Mouse (Mus musculus) forebrain, embryonic 16.5 days (tissue): ENCODE data around the gene Dnaja3. TPM values are rescaled to one million over a fixed set of nuclear protein-coding genes. Genes with fewer than 3 reads are reported as not detected.

Experiments used
- ATAC-seq: fragments of 200-750 bp; cut with Nextera tagmentation; 2 replicates; pipeline ENCODE4 v1.8.0; 2017; ENCODE audit warnings: mild to moderate bottlenecking, moderate library complexity
- H3K27ac ChIP-seq: fragments of 300-500 bp; sonication (generic); 2 replicates; pipeline ENCODE4 v1.5.1; 2014; ENCODE audit warnings: low read length, control low read depth
- H3K27me3 ChIP-seq: fragments of 300-500 bp; sonication (generic); replicated peaks from 2 replicates; pipeline ENCODE4 v1.6.1; 2014; ENCODE audit warnings: low read length; ENCODE audit not compliant: control insufficient read depth, insufficient read depth
- H3K36me3 ChIP-seq: fragments of 300-500 bp; sonication (generic); 2 replicates; pipeline ENCODE4 v1.6.1; 2014; ENCODE audit not compliant: control insufficient read depth, insufficient read depth
- H3K4me1 ChIP-seq: fragments of 300-500 bp; sonication (generic); replicated peaks from 2 replicates; pipeline ENCODE4 v1.6.1; 2014; ENCODE audit warnings: low read length; ENCODE audit not compliant: control insufficient read depth, insufficient read depth
- H3K4me2 ChIP-seq: fragments of 300-500 bp; sonication (generic); 2 replicates; pipeline ENCODE4 v1.6.1; 2014; ENCODE audit warnings: mild to moderate bottlenecking, low read length, control low read depth
- H3K4me3 ChIP-seq: fragments of 300-500 bp; sonication (generic); replicated peaks from 2 replicates; pipeline ENCODE4 v1.5.1; 2014; ENCODE audit warnings: mild to moderate bottlenecking, low read length, control low read depth
- H3K9ac ChIP-seq: fragments of 300-500 bp; sonication (generic); replicated peaks from 2 replicates; pipeline ENCODE4 v1.6.1; 2014; ENCODE audit warnings: low read depth, low read length, control low read depth
- H3K9me3 ChIP-seq: fragments of 300-500 bp; sonication (generic); 2 replicates; pipeline ENCODE4 v1.6.1; 2016; ENCODE audit warnings: low read length; ENCODE audit not compliant: control insufficient read depth
- whole genome bisulfite sequencing: fragments of 180-500 bp; shearing (Covaris S2); extraction: QIAGEN DNeasy Blood & Tissue Kit; methylation state at CpG from one replicate; pipeline ENCODE4 v1.1.7; 2014; 5-methylcytosine and 5-hydroxymethylcytosine counted together
- polyA plus RNA-seq: library from polyadenylated mRNA; unstranded; fragments of >200 nt; fragmentation: Nextera tagmentation; extraction: Ambion mirVana; gene quantifications from 2 replicates; pipeline ENCODE4 v1.2.1, GENCODE M21; 2015

Dnaja3 gene
- 60.3 and 61.9 TPM in 2 replicates for polyA plus RNA-seq

DNA sequence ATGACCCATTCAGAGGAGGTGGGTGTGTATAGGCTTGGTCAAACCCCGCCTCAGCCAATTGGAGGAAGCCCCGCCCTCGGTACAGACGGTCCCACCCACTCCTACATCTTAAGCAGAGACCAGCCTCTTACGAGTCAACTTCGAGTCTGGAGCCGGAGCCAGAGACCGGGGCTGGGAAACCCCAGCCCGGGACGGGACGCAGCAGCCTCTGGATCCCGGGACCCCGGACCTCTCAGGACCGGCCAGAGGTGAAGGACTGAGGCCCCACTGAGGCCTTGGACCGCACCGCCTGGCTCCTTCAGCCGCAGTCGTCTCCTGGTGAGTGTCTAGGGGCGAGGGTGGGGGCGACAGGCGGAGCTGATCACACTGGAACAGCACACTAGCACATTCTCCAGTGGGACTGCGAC is at the start of gene Dnaja3, which contains the start of gene Vasn:
Dnaja3 (plus strand) TSS at position 159 of the 407 bp plus-strand sequence.
Vasn (plus strand) TSS at position 111 of the 407 bp plus-strand sequence.
- H3K27ac ChIP-seq = no peak within 1 kb of the TSS
- ATAC-seq = peak; percentile 88
- under 1% methylated on average over 22 of the region's 22 CpGs for WGBS

GRCm38 (mm10) chr16:4590236-4590635 is 49.6 kb upstream of the Dnaja3 start:
- H3K4me1 ChIP-seq = peaks cover 32% of the 10 kb centered on the region
- H3K27ac ChIP-seq = no peak overlapping the region
- 94% methylated on average over 9 of the region's 9 CpGs for WGBS

More for the DNA sequence above, at the start of gene Dnaja3, which contains the start of gene Vasn:
- peak within 1 kb of the TSS; percentile 64 for H3K4me2 ChIP-seq
- 0 out of 2 replicates have a peak, but pooled peaks cover 2% of the 10 kb centered on the region for H3K36me3 ChIP-seq
- peak within 1 kb of the TSS; percentile 47 for H3K4me3 ChIP-seq
- peak within 1 kb of the TSS; percentile 46 for H3K9ac ChIP-seq
- H3K9me3 ChIP-seq = no peaks in the 10 kb centered on the region
- no peaks in the 10 kb centered on the region for H3K27me3 ChIP-seq
- H3K4me1 ChIP-seq = peaks cover 36% of the 10 kb centered on the region

DNA sequence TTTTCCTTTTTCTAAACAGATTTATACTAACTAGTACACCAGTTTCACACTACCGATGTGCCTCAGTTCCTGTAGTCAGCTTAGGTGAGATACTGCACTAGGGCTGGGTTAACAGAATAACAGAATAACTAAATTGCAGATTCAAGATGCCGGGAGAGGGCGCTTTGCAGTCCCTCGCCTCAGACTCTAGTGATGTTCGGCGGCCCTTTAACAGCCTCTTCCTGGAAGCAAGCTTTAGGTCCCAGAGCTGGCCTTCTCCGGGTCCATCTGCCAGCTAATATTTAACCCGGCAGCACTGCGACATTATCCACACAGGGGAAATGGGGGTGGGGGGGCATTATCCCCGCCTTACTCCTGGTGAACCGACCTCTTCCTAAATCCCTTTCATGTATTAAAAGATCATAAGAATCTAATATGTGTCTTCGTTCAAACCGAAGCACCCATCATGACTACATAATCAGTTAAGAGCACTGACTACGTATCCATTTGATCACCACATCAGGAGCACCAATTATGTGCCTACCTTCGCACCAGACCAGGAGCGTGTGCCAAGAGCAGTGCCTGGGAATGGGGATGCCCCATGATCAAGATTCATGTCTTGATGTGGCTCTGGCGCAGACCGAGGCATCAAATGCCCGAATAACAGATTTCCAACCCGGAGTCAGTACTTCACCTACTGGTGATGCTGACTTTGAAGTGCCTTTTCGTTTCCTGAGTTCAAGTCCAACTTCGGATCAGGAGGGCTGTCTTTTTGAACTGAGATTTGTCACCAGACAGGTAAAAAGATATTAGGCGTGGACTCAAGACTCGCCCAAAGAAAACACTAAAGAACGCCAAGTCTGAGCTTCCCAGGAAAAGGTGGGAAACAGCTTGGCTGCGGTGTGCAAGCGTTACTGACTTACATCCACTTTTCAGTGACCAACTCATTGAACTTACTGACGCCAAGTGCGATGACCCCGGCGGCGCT is 46.6 kb upstream of the Dnaja3 start:
- Histone ChIP-seq H3K9me3 (no peaks in the 10 kb centered on the region), H3K4me2 (peak overlapping the region; percentile 91), H3K27ac (peak overlapping the region; percentile 91), H3K9ac (peak overlapping the region; percentile 83), H3K36me3 (no peaks in the 10 kb centered on the region; the same call in 1 of the 2 replicates), H3K4me3 (peak overlapping the region; percentile 57), H3K4me1 (peaks cover 46% of the 10 kb centered on the region), H3K27me3 (no peaks in the 10 kb centered on the region)
- ATAC-seq = peak; percentile 9; the same call in 1 of the 2 replicates
- 12% methylated on average over 32 of the region's 32 CpGs for WGBS

More at GRCm38 (mm10) chr16:4590236-4590635, 49.6 kb upstream of the Dnaja3 start:
- H3K9ac ChIP-seq = no peak overlapping the region
- no peak overlapping the region for H3K4me3 ChIP-seq
- H3K9me3 ChIP-seq = no peaks in the 10 kb centered on the region
- no peaks in the 10 kb centered on the region for H3K27me3 ChIP-seq
- no peak for ATAC-seq
- no peaks in the 10 kb centered on the region; the same call in 1 of the 2 replicates for H3K36me3 ChIP-seq
- H3K4me2 ChIP-seq = no peak overlapping the region

DNA sequence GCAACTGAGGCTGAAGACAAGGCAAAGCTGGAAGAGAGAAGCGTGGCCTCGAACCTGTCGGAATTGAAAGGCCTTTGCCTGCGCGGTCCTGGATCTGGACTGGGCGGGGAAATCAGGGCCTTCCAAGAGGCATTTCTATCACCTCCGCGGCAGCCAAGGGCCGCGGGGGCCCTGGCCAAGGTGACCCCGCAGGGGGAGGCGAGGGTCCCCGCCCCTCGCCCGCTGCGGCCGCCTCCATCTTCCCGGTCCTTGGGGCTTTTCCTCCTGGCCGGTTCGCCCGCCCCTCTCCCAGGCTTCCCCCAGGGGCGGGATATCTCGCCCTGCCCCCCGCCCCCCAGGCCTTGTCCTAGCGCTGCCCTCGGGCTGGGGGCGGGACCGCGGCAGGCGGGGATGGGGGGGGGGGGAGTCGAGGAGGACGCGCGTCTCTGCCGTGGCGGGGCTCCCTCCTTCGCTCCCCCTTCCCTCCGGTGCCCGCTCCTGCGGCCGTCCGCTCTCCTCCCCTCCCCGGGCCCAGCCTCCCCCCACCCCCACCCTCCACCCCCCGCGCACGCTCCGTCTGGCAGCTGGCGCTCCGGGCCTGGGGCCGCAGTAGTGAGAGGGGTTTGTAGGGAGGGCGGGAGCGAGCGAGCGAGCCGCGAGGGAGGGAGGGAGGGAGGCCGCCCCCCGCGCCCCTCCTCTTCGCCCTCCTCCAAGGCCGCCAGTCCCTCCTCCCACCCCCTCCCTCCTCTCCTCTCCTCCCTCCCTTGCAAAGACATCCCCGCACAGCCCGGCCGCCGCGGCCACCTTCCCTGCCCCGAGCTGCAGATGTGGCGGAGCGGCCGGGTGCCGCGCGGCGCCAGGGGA is 45.6 kb upstream of the Dnaja3 start, which contains the start of gene Glis2:
Glis2 (plus strand) TSS at position 743 of the 843 bp plus-strand sequence.
- Histone ChIP-seq H3K4me2 (peak within 1 kb of the TSS; percentile 91), H3K36me3 (no peaks in the 10 kb centered on the region; the same call in 1 of the 2 replicates), H3K9ac (peak within 1 kb of the TSS; percentile 83), H3K9me3 (no peaks in the 10 kb centered on the region), H3K4me1 (peaks cover 56% of the 10 kb centered on the region), H3K27me3 (no peaks in the 10 kb centered on the region), H3K4me3 (peak within 1 kb of the TSS; percentile 57), H3K27ac (peak within 1 kb of the TSS; percentile 91)
- 2% methylated on average over 21 of the region's 74 CpGs for WGBS
- peak; percentile 81 for ATAC-seq

- Histone ChIP-seq H3K4me3 (peak overlapping the region; percentile 57), H3K27me3 (no peaks in the 10 kb centered on the region), H3K4me2 (peak overlapping the region; percentile 91), H3K27ac (peak overlapping the region; percentile 91), H3K4me1 (peaks cover 57% of the 10 kb centered on the region), H3K9ac (peak overlapping the region; percentile 83), H3K9me3 (no peaks in the 10 kb centered on the region), H3K36me3 (no peaks in the 10 kb centered on the region; the same call in 1 of the 2 replicates)
- peak; percentile 54 for ATAC-seq
- 0% methylated on average over 43 of the region's 52 CpGs for WGBS
Observed at GRCm38 (mm10) chr16:4594814-4595526, 44.8 kb upstream of the Dnaja3 start.

DNA sequence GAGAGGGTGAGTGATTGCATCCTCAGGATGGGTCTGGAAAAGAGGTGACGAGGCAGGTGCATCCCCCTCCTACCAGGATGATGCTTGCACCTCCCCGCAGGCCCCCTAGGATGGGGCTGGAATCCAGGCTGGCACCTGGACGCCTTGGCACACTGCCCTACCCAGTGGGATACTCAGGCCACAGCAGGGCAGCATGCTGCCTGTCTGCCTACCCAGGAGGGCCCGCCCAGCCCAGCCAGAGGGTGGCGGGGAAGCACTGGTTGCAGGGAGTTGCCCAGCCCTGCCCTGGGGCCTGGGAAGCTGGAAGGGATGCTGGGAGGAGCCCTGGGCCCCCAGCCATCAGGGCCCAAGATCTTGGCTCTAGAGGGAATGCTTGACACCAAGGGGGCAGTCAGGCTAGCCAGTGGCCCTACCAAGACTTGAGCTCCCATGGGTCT is 44.2 kb upstream of the Dnaja3 start:
- no peaks in the 10 kb centered on the region for H3K27me3 ChIP-seq
- H3K9ac ChIP-seq = peak overlapping the region; percentile 83
- ATAC-seq = no peak
- H3K4me1 ChIP-seq = peaks cover 57% of the 10 kb centered on the region
- 0% methylated on average over 5 of the region's 5 CpGs for WGBS
- peak overlapping the region; percentile 91 for H3K4me2 ChIP-seq
- no peaks in the 10 kb centered on the region for H3K9me3 ChIP-seq
- H3K27ac ChIP-seq = peak overlapping the region; percentile 91
- H3K36me3 ChIP-seq = no peaks in the 10 kb centered on the region; the same call in 1 of the 2 replicates
- H3K4me3 ChIP-seq = peak overlapping the region; percentile 57

DNA sequence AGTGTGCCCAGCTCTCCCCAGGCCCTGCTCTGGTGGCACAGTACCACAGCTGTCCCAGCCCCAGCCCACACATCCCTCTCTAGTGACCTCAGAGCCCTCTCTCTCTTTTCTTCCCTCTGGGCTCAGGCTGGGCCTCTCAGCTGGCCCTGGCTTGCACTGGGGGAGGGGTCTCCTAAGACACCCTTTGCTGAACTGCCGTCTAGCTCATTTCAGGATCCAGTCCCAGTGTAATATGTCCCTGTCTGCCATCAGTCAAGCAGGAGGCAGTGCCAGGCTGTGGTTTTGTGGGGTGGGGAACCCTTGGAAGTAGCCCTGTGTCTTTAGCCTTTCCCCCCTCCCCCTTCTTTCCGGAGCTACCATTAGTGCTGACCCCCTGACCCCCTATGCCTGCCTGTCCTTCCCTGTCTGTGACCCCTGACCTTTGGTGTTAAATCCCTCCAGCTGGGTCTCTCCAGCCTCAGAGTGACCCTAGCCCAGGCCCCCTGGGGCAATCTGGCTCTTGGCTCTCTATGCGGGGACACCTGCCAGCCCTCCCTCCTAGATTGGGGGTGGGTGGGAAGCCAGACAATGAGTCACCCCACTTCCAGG is 43.6 kb upstream of the Dnaja3 start:
- H3K9ac ChIP-seq = peak overlapping the region; percentile 83
- peaks cover 57% of the 10 kb centered on the region for H3K4me1 ChIP-seq
- H3K9me3 ChIP-seq = no peaks in the 10 kb centered on the region
- peak overlapping the region; percentile 91 for H3K4me2 ChIP-seq
- no peaks in the 10 kb centered on the region for H3K27me3 ChIP-seq
- no peaks in the 10 kb centered on the region for H3K36me3 ChIP-seq
- peak overlapping the region; percentile 57 for H3K4me3 ChIP-seq
- 7% methylated on average over 3 of the region's 3 CpGs for WGBS
- ATAC-seq = 0 out of 2 replicates have a peak, but pooled peaks have one; percentile 5
- H3K27ac ChIP-seq = peak overlapping the region; percentile 61; the same call in 1 of the 2 replicates

DNA sequence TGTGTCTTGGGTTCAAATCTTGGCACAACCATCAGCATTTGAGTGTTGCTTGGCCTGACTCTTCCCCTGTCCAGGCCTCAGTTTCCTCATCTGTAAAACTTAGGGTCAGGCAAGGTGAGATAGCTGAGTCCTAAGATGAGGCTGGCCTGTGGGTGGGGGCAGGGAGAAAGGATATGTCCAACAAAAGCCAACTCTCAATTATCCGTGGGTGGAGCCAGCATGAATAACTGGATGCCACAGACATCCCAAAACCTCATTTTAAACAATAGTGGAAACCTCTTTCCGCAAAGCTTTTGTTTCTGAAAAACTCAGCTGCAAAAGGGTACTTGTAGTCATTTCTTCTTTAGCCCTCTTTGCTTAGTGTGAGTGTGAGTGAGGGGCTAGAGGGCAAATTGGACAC is 43.0 kb upstream of the Dnaja3 start:
- ATAC-seq = no peak

More for the DNA sequence above, 43.0 kb upstream of the Dnaja3 start:
- 27% methylated on average over 2 of the region's 2 CpGs for WGBS
- Histone ChIP-seq H3K4me2 (peak overlapping the region; percentile 91; the same call in 1 of the 2 replicates), H3K36me3 (no peaks in the 10 kb centered on the region), H3K4me3 (no peak overlapping the region), H3K9ac (0 out of 2 replicates have a peak overlapping the region, but pooled peaks have one; percentile 20), H3K27ac (0 out of 2 replicates have a peak overlapping the region, but pooled peaks have one; percentile 45), H3K27me3 (no peaks in the 10 kb centered on the region), H3K9me3 (no peaks in the 10 kb centered on the region), H3K4me1 (peaks cover 57% of the 10 kb centered on the region)
